Mouse (Mus musculus) heart, adult 2 months (tissue): ENCODE measurements around the gene Pkn1. TPM values are rescaled to one million over a fixed set of nuclear protein-coding genes. Genes with fewer than 3 reads are reported as not detected.

Experiments used
- DNase-seq, 2 experiments: peaks; one replicate each; pipeline ENCODE4 v3.0.0; 2021
- H3K27ac ChIP-seq: fragments of 200-600 bp; 2 replicates; pipeline ENCODE4 v1.8.1; 2022
- H3K27me3 ChIP-seq: fragments of 200-500 bp; 2 replicates; pipeline ENCODE4 v1.6.1; 2012; ENCODE audit warnings: mild to moderate bottlenecking, low read length, inconsistent platforms, mixed read lengths; ENCODE audit not compliant: control insufficient read depth, insufficient read depth
- H3K36me3 ChIP-seq: fragments of 200-500 bp; 2 replicates; pipeline ENCODE4 v1.6.1; 2012; ENCODE audit warnings: low read length, inconsistent platforms; ENCODE audit not compliant: control insufficient read depth, insufficient read depth
- H3K4me1 ChIP-seq: fragments of 200-500 bp; 2 replicates; pipeline ENCODE4 v1.6.1; 2011; ENCODE audit warnings: low read length; ENCODE audit not compliant: control insufficient read depth, insufficient read depth
- H3K4me3 ChIP-seq: fragments of 200-600 bp; 2 replicates; pipeline ENCODE4 v1.8.1; 2022
- H3K79me2 ChIP-seq: fragments of 200-500 bp; replicated peaks from 2 replicates; pipeline ENCODE4 v1.6.1; 2012; ENCODE audit warnings: mild to moderate bottlenecking, inconsistent platforms, low read length, moderate library complexity, mixed read lengths; ENCODE audit not compliant: control insufficient read depth, insufficient read depth
- H3K9ac ChIP-seq: fragments of 200-500 bp; 2 replicates; pipeline ENCODE4 v1.6.1; 2012; ENCODE audit warnings: low read depth, mild to moderate bottlenecking, control low read depth, inconsistent platforms, low read length, mixed read lengths
- CTCF ChIP-seq: fragments of 200-600 bp; IDR thresholded peaks from 2 replicates; pipeline ENCODE4 v1.8.1; 2022; ENCODE audit warnings: antibody characterized with exemption, mild to moderate bottlenecking, moderate library complexity
- EP300 ChIP-seq: fragments of 200-500 bp; IDR thresholded peaks from 2 replicates; pipeline ENCODE4 v1.6.1; 2011; ENCODE audit warnings: low read depth, low read length, control low read depth; ENCODE audit not compliant: insufficient read depth
- POLR2A ChIP-seq: fragments of 200-500 bp; IDR thresholded peaks from 2 replicates; pipeline ENCODE4 v1.6.1; 2011; ENCODE audit warnings: mild to moderate bottlenecking, low read depth, low read length, control low read depth; ENCODE audit not compliant: insufficient read depth
- WGBS: fragments of 180-500 bp; shearing (Covaris S2); methylation state at CpG from one replicate; pipeline ENCODE4 v1.1.7; 2018; 5-methylcytosine and 5-hydroxymethylcytosine counted together
- intact Hi-C: fragments of 180-260 bp; cut with DNase I; formaldehyde crosslinking; loops from one replicate; pipeline ENCODE4 v1.15.1; 2025
- polyA plus RNA-seq: library from polyadenylated mRNA; depleted of rRNA; stranded (reverse); fragments of >200 nt; gene quantifications from 2 replicates; pipeline ENCODE4 v1.2.3, GENCODE M21; 2012
- total RNA-seq, 2 experiments: library from RNA; stranded (reverse); gene quantifications; 2 replicates each; pipeline ENCODE4 v1.2.3; 2021

Gene Pkn1
- total and polyA plus RNA-seq, 3 experiments: 51.1 to 59.5 (median 55.6) TPM

- Histone ChIP-seq H3K4me3 (no peak overlapping the region), H3K27ac (no peak overlapping the region), H3K9ac (no peak overlapping the region), H3K79me2 (peaks cover 5% of the 10 kb centered on the region; the same call in 1 of the 2 replicates), H3K36me3 (peaks cover 4% of the 10 kb centered on the region), H3K27me3 (no peaks in the 10 kb centered on the region), H3K4me1 (peaks cover 12% of the 10 kb centered on the region)
- 72% methylated on average over 2 of the region's 2 CpGs for WGBS
- intact Hi-C loops: no loop called here
- no peak for DNase-seq
- TF ChIP-seq EP300: no peak
- TF ChIP-seq POLR2A: no peak
- TF ChIP-seq CTCF: no peak
These were observed 20.7 kb upstream of the Pkn1 start for GRCm38 (mm10) chr8:83719693-83720092.

- Histone ChIP-seq H3K4me3 (no peak overlapping the region), H3K9ac (no peak overlapping the region), H3K36me3 (peaks cover 4% of the 10 kb centered on the region), H3K27me3 (no peaks in the 10 kb centered on the region), H3K27ac (no peak overlapping the region), H3K4me1 (peaks cover 12% of the 10 kb centered on the region), H3K79me2 (peaks cover 5% of the 10 kb centered on the region; the same call in 1 of the 2 replicates)
- no peak for DNase-seq
- TF ChIP-seq EP300 (no peak), CTCF (no peak), POLR2A (no peak)
- 74% methylated on average over 2 of the region's 2 CpGs for WGBS
- intact Hi-C loops: no loop called here
These were observed 20.1 kb upstream of the Pkn1 start for GRCm38 (mm10) chr8:83719048-83719447.

GRCm38 (mm10) chr8:83716563-83716962, 17.6 kb upstream of the Pkn1 start:
- TF ChIP-seq POLR2A (no peak), EP300 (no peak)

GRCm38 (mm10) chr8:83715771-83716170, 16.8 kb upstream of the Pkn1 start:
- H3K9ac ChIP-seq: peak overlapping the region; percentile 85
- intact Hi-C loops: no loop called here
- peaks cover 5% of the 10 kb centered on the region; the same call in 1 of the 2 replicates for H3K79me2 ChIP-seq
- DNase-seq: no peak
- no peaks in the 10 kb centered on the region for H3K27me3 ChIP-seq
- H3K4me3 ChIP-seq: peak overlapping the region; percentile 86
- TF ChIP-seq CTCF (no peak), POLR2A (no peak), EP300 (no peak)
- no peaks in the 10 kb centered on the region; the same call in 1 of the 2 replicates for H3K36me3 ChIP-seq
- H3K4me1 ChIP-seq: peaks cover 3% of the 10 kb centered on the region; the same call in 1 of the 2 replicates
- peak overlapping the region; percentile 90 for H3K27ac ChIP-seq
- under 1% methylated on average over 17 of the region's 17 CpGs for WGBS

More at GRCm38 (mm10) chr8:83716563-83716962, 17.6 kb upstream of the Pkn1 start:
- Histone ChIP-seq H3K4me3 (no peak overlapping the region), H3K27me3 (no peaks in the 10 kb centered on the region), H3K27ac (no peak overlapping the region), H3K4me1 (peaks cover 5% of the 10 kb centered on the region), H3K79me2 (peaks cover 5% of the 10 kb centered on the region; the same call in 1 of the 2 replicates), H3K9ac (no peak overlapping the region), H3K36me3 (no peaks in the 10 kb centered on the region; the same call in 1 of the 2 replicates)
- DNase-seq: no peak
- intact Hi-C loops: no loop called here
- 49% methylated on average over 2 of the region's 2 CpGs for WGBS

GRCm38 (mm10) chr8:83715031-83715690, 16.2 kb upstream of the Pkn1 start, which contains the start of gene Ddx39:
Gene Ddx39 (plus strand): TSS chr8:83715177.
- Histone ChIP-seq H3K27ac (peak within 1 kb of the TSS; percentile 90), H3K4me1 (peaks cover 3% of the 10 kb centered on the region; the same call in 1 of the 2 replicates), H3K9ac (peak within 1 kb of the TSS; percentile 85), H3K4me3 (peak within 1 kb of the TSS; percentile 86), H3K79me2 (peaks cover 5% of the 10 kb centered on the region; the same call in 1 of the 2 replicates), H3K36me3 (no peaks in the 10 kb centered on the region), H3K27me3 (no peaks in the 10 kb centered on the region)
- WGBS: under 1% methylated on average over 63 of the region's 63 CpGs
- intact Hi-C loops: no loop called here
- peak; percentile 94 to 98 for DNase-seq
- no peak for TF ChIP-seq CTCF
- peak; percentile 69; the same call in 1 of the 2 replicates for TF ChIP-seq EP300
- TF ChIP-seq POLR2A: peak; percentile 80

GRCm38 (mm10) chr8:83714676-83715030, 15.7 kb upstream of the Pkn1 start:
- DNase-seq: no peak
- intact Hi-C loops: loop anchor here (1.0 kb wide), 1 partner anchor 15 kb away; the partner anchor contains the start of gene Pkn1
- WGBS: 16% methylated on average over 8 of the region's 8 CpGs
- TF ChIP-seq EP300 (no peak), POLR2A (no peak), CTCF (no peak)
- Histone ChIP-seq H3K4me3 (peak overlapping the region; percentile 86; the same call in 1 of the 2 replicates), H3K27me3 (no peaks in the 10 kb centered on the region), H3K79me2 (peaks cover 5% of the 10 kb centered on the region; the same call in 1 of the 2 replicates), H3K4me1 (peaks cover 3% of the 10 kb centered on the region; the same call in 1 of the 2 replicates), H3K27ac (peak overlapping the region; percentile 77), H3K9ac (no peak overlapping the region), H3K36me3 (no peaks in the 10 kb centered on the region)
